Mouse (Mus musculus): Measurements from ENCODE around the gene Sppl2b. TPM values are rescaled to one million over a fixed set of nuclear protein-coding genes. Genes with fewer than 3 reads are reported as not detected.

Gene Sppl2b
- 17.7 and 23.0 TPM in 2 replicates for polyA plus RNA-seq (2015; fragmentation: Nextera tagmentation; extraction: Ambion mirVana)

GRCm38 (mm10) chr10:80854913-80855748, at the start of gene Sppl2b, which contains the start of gene Lsm7:
TSS of gene Sppl2b (plus strand) at chr10:80855275.
TSS of gene Lsm7 (minus strand) at chr10:80855209.
- no peaks in the 10 kb centered on the region for H3K36me3 ChIP-seq (ENCODE audit: control insufficient read depth, insufficient read depth, low read length)
- H3K4me3 ChIP-seq (ENCODE audit: low read depth, low read length), result peak within 1 kb of the TSS; percentile 86
- no peaks in the 10 kb centered on the region for H3K9me3 ChIP-seq (ENCODE audit: control insufficient read depth, low read length)
- H3K4me2 ChIP-seq (replicated peaks; ENCODE audit: low read depth), result peak within 1 kb of the TSS; percentile 100
- DNase-seq (ENCODE audit: low spot score) (peak; percentile 96), ATAC-seq (ENCODE audit: low FRiP score, low TSS enrichment) (peak; percentile 76)
- peak within 1 kb of the TSS; percentile 85 for H3K9ac ChIP-seq (ENCODE audit: low read length)
- peaks cover 2% of the 10 kb centered on the region; the same call in 1 of the 2 replicates for H3K4me1 ChIP-seq (replicated peaks; ENCODE audit: control insufficient read depth, insufficient read depth)
- TF ChIP-seq CTCF (IDR thresholded peaks at IDR 0.05; ENCODE audit: low read depth), result no peak
- no peak for TF ChIP-seq EP300 (optimal IDR thresholded peaks at IDR 0.05)
- no peak within 1 kb of the TSS; the same call in 1 of the 2 replicates for H3K27ac ChIP-seq (replicated peaks)
- WGBS, result under 1% methylated on average over 81 of the region's 81 CpGs
- no peaks in the 10 kb centered on the region for H3K27me3 ChIP-seq (ENCODE audit: control insufficient read depth, insufficient read depth, low read length)

GRCm38 (mm10) chr10:80805322-80805721, 49.8 kb upstream of the Sppl2b start:
- no peak overlapping the region for H3K4me3 ChIP-seq (ENCODE audit: low read depth, low read length)
- no peak for ATAC-seq (ENCODE audit: low FRiP score, low TSS enrichment)
- DNase-seq (ENCODE audit: low spot score), result peak; percentile 13
- H3K4me1 ChIP-seq (replicated peaks; ENCODE audit: control insufficient read depth, insufficient read depth), result no peaks in the 10 kb centered on the region
- WGBS, result 65% methylated on average over 3 of the region's 5 CpGs
- no peaks in the 10 kb centered on the region for H3K27me3 ChIP-seq (ENCODE audit: control insufficient read depth, insufficient read depth, low read length)
- H3K36me3 ChIP-seq (ENCODE audit: control insufficient read depth, insufficient read depth, low read length), result peaks cover 30% of the 10 kb centered on the region
- H3K27ac ChIP-seq (replicated peaks), result no peak overlapping the region
- H3K9ac ChIP-seq (ENCODE audit: low read length), result no peak overlapping the region
- TF ChIP-seq CTCF (IDR thresholded peaks at IDR 0.05; ENCODE audit: low read depth) (no peak), EP300 (optimal IDR thresholded peaks at IDR 0.05) (no peak)
- no peak overlapping the region for H3K4me2 ChIP-seq (replicated peaks; ENCODE audit: low read depth)
- no peaks in the 10 kb centered on the region for H3K9me3 ChIP-seq (ENCODE audit: control insufficient read depth, low read length)

GRCm38 (mm10) chr10:80805925-80806324, 49.1 kb upstream of the Sppl2b start:
- no peaks in the 10 kb centered on the region for H3K9me3 ChIP-seq (ENCODE audit: control insufficient read depth, low read length)
- no peak overlapping the region for H3K9ac ChIP-seq (ENCODE audit: low read length)
- ATAC-seq (ENCODE audit: low FRiP score, low TSS enrichment) (peak; percentile 69), DNase-seq (ENCODE audit: low spot score) (peak; percentile 91)
- TF ChIP-seq EP300 (optimal IDR thresholded peaks at IDR 0.05), result no peak
- TF ChIP-seq CTCF (IDR thresholded peaks at IDR 0.05; ENCODE audit: low read depth), result peak; percentile 84
- H3K4me2 ChIP-seq (replicated peaks; ENCODE audit: low read depth), result no peak overlapping the region
- no peak overlapping the region for H3K4me3 ChIP-seq (ENCODE audit: low read depth, low read length)
- 13% methylated on average over 3 of the region's 3 CpGs for WGBS
- peaks cover 30% of the 10 kb centered on the region for H3K36me3 ChIP-seq (ENCODE audit: control insufficient read depth, insufficient read depth, low read length)
- no peaks in the 10 kb centered on the region for H3K4me1 ChIP-seq (replicated peaks; ENCODE audit: control insufficient read depth, insufficient read depth)
- H3K27ac ChIP-seq (replicated peaks), result no peak overlapping the region
- H3K27me3 ChIP-seq (ENCODE audit: control insufficient read depth, insufficient read depth, low read length), result no peaks in the 10 kb centered on the region

- H3K36me3 ChIP-seq (ENCODE audit: control insufficient read depth, insufficient read depth, low read length), result peaks cover 26% of the 10 kb centered on the region
- DNase-seq (ENCODE audit: low spot score) (no peak), ATAC-seq (ENCODE audit: low FRiP score, low TSS enrichment) (no peak)
- H3K4me1 ChIP-seq (replicated peaks; ENCODE audit: control insufficient read depth, insufficient read depth), result no peaks in the 10 kb centered on the region
- no peaks in the 10 kb centered on the region for H3K27me3 ChIP-seq (ENCODE audit: control insufficient read depth, insufficient read depth, low read length)
- no peak for TF ChIP-seq EP300 (optimal IDR thresholded peaks at IDR 0.05)
- TF ChIP-seq CTCF (IDR thresholded peaks at IDR 0.05; ENCODE audit: low read depth), result no peak
- WGBS, result 49% methylated on average over 31 of the region's 34 CpGs
- no peaks in the 10 kb centered on the region for H3K9me3 ChIP-seq (ENCODE audit: control insufficient read depth, low read length)
- H3K9ac ChIP-seq (ENCODE audit: low read length), result peak overlapping the region; percentile 58
- H3K4me2 ChIP-seq (replicated peaks; ENCODE audit: low read depth), result peak overlapping the region; percentile 88
- H3K27ac ChIP-seq (replicated peaks), result 0 out of 2 replicates have a peak overlapping the region, but pooled peaks have one; percentile 49
- peak overlapping the region; percentile 43 for H3K4me3 ChIP-seq (ENCODE audit: low read depth, low read length)
Measured at GRCm38 (mm10) chr10:80806341-80807056, 48.6 kb upstream of the Sppl2b start.

- ATAC-seq (ENCODE audit: low FRiP score, low TSS enrichment), result peak; percentile 54
- peak overlapping the region; percentile 49; the same call in 1 of the 2 replicates for H3K27ac ChIP-seq (replicated peaks)
- peaks cover 21% of the 10 kb centered on the region for H3K36me3 ChIP-seq (ENCODE audit: control insufficient read depth, insufficient read depth, low read length)
- WGBS, result 1% methylated on average over 52 of the region's 58 CpGs
- peak overlapping the region; percentile 88 for H3K4me2 ChIP-seq (replicated peaks; ENCODE audit: low read depth)
- DNase-seq (ENCODE audit: low spot score), result peak; percentile 69
- peak overlapping the region; percentile 58 for H3K9ac ChIP-seq (ENCODE audit: low read length)
- H3K4me1 ChIP-seq (replicated peaks; ENCODE audit: control insufficient read depth, insufficient read depth), result no peaks in the 10 kb centered on the region
- peak overlapping the region; percentile 43 for H3K4me3 ChIP-seq (ENCODE audit: low read depth, low read length)
- no peaks in the 10 kb centered on the region for H3K9me3 ChIP-seq (ENCODE audit: control insufficient read depth, low read length)
- 0 out of 2 replicates have a peak, but pooled peaks have one; percentile 10 for TF ChIP-seq CTCF (IDR thresholded peaks at IDR 0.05; ENCODE audit: low read depth)
- TF ChIP-seq EP300 (optimal IDR thresholded peaks at IDR 0.05), result no peak
- H3K27me3 ChIP-seq (ENCODE audit: control insufficient read depth, insufficient read depth, low read length), result no peaks in the 10 kb centered on the region
Measured at GRCm38 (mm10) chr10:80807057-80807627, 47.9 kb upstream of the Sppl2b start.

Data from stomach, postnatal 0 days (tissue).